Mouse (Mus musculus) fibroblast of lung, adult 2 months (primary cell): ENCODE measurements around the gene Trip13.

Experiments
- DNase-seq: peaks from one replicate; pipeline ENCODE4 v3.0.0-alpha.2; 2011; ENCODE audit warnings: low read depth

Trip13 gene

GRCm38 (mm10) chr13:73886601-73887000 lies 51.0 kb downstream of the Trip13 start:
- DNase-seq: no peak

GRCm38 (mm10) chr13:73886066-73886465 lies 51.5 kb downstream of the Trip13 start:
- DNase-seq: no peak

- DNase-seq: no peak
Observed at GRCm38 (mm10) chr13:73885656-73886055, 51.9 kb downstream of the Trip13 start.

- DNase-seq: no peak
Observed at GRCm38 (mm10) chr13:73881347-73881746, 56.2 kb downstream of the Trip13 start.

- no peak for DNase-seq
Observed at GRCm38 (mm10) chr13:73879824-73880223, 57.8 kb downstream of the Trip13 start.

GRCm38 (mm10) chr13:73872159-73872558 lies 65.4 kb downstream of the Trip13 start:
- DNase-seq: no peak
